Mouse (Mus musculus) hindbrain, postnatal 0 days (tissue): ENCODE data around the gene Itgal. TPM values are rescaled to one million over a fixed set of nuclear protein-coding genes. Genes with fewer than 3 reads are reported as not detected.
A peak's percentile ranks its signal among the peaks of the same experiment; 100 is the strongest.

Experiments
- ATAC-seq: fragments of 200-750 bp; cut with Nextera tagmentation; 2 replicates; pipeline ENCODE4 v1.8.0; 2017; ENCODE audit warnings: mild to moderate bottlenecking, moderate TSS enrichment, moderate library complexity
- DNase-seq: peaks from one replicate; pipeline ENCODE4 v3.0.0-alpha.2; 2015; ENCODE audit warnings: low spot score
- H3K27ac ChIP-seq: fragments of 300-500 bp; sonication (generic); 2 replicates; pipeline ENCODE4 v1.5.1; 2014; ENCODE audit warnings: mild to moderate bottlenecking
- H3K27me3 ChIP-seq: fragments of 300-500 bp; sonication (generic); 2 replicates; pipeline ENCODE4 v1.6.1; 2014; ENCODE audit warnings: low read length, mixed read lengths; ENCODE audit not compliant: insufficient read depth
- H3K36me3 ChIP-seq: fragments of 300-500 bp; sonication (generic); 2 replicates; pipeline ENCODE4 v1.6.1; 2014; ENCODE audit warnings: low read length, mixed read lengths; ENCODE audit not compliant: insufficient read depth
- H3K4me1 ChIP-seq: fragments of 300-500 bp; sonication (generic); 2 replicates; pipeline ENCODE4 v1.6.1; 2014; ENCODE audit warnings: antibody characterized with exemption, low read length, mixed read lengths; ENCODE audit not compliant: insufficient read depth
- H3K4me2 ChIP-seq: fragments of 300-500 bp; sonication (generic); 2 replicates; pipeline ENCODE4 v1.6.1; 2014; ENCODE audit warnings: low read depth, mild to moderate bottlenecking, low read length, moderate library complexity, mixed read lengths
- H3K4me3 ChIP-seq: fragments of 300-500 bp; sonication (generic); 2 replicates; pipeline ENCODE4 v1.5.1; 2014; ENCODE audit warnings: low read length
- H3K9ac ChIP-seq: fragments of 300-500 bp; sonication (generic); replicated peaks from 2 replicates; pipeline ENCODE4 v1.6.1; 2014; ENCODE audit warnings: mild to moderate bottlenecking, low read length, moderate library complexity, mixed read lengths
- H3K9me3 ChIP-seq: fragments of 300-500 bp; sonication (generic); 2 replicates; pipeline ENCODE4 v1.6.1; 2016; ENCODE audit warnings: low read length, mixed read lengths
- CTCF ChIP-seq: IDR thresholded peaks from 2 replicates; pipeline ENCODE4 v1.5.1; 2016; ENCODE audit warnings: antibody characterized with exemption, control low read depth, low read depth
- WGBS: fragments of 180-500 bp; shearing (Covaris S2); extraction: QIAGEN DNeasy Blood & Tissue Kit; methylation state at CpG from one replicate; pipeline ENCODE4 v1.1.7; 2014; 5-methylcytosine and 5-hydroxymethylcytosine counted together
- polyA plus RNA-seq: library from polyadenylated mRNA; unstranded; fragments of >200 nt; fragmentation: Nextera tagmentation; extraction: Ambion mirVana; gene quantifications from 2 replicates; pipeline ENCODE4 v1.2.1, GENCODE M21; 2015
- total RNA-seq: library from RNA; depleted of rRNA; stranded (reverse); fragments of >200 nt; gene quantifications from 2 replicates; pipeline ENCODE4 v1.2.3, GENCODE M21; 2014

The Itgal gene
- total and polyA plus RNA-seq, 2 experiments from 2014 or later: 0.26 TPM; not detected in 1

GRCm38 (mm10) chr7:127313912-127314311 is 17.9 kb downstream of the Itgal start:
- Histone ChIP-seq H3K9ac (no peak overlapping the region), H3K4me2 (no peak overlapping the region), H3K27me3 (no peaks in the 10 kb centered on the region), H3K4me1 (no peaks in the 10 kb centered on the region), H3K36me3 (no peaks in the 10 kb centered on the region), H3K4me3 (no peak overlapping the region), H3K27ac (no peak overlapping the region), H3K9me3 (no peaks in the 10 kb centered on the region)
- no peak for TF ChIP-seq CTCF
- no peak for ATAC-seq
- WGBS: 40% methylated on average over 8 of the region's 8 CpGs
- no peak for DNase-seq

GRCm38 (mm10) chr7:127321106-127321505 is 25.0 kb downstream of the Itgal start:
- Histone ChIP-seq H3K27me3 (no peaks in the 10 kb centered on the region), H3K4me3 (no peak overlapping the region), H3K27ac (no peak overlapping the region), H3K9me3 (no peaks in the 10 kb centered on the region), H3K9ac (no peak overlapping the region), H3K36me3 (no peaks in the 10 kb centered on the region), H3K4me2 (no peak overlapping the region), H3K4me1 (no peaks in the 10 kb centered on the region)
- no peak for ATAC-seq
- no peak for TF ChIP-seq CTCF
- no peak for DNase-seq
- 87% methylated on average over 4 of the region's 4 CpGs for WGBS

- no peak for DNase-seq
Observed at GRCm38 (mm10) chr7:127322085-127322484, 26.0 kb downstream of the Itgal start.

GRCm38 (mm10) chr7:127324944-127325343 is 28.9 kb downstream of the Itgal start:
- no peak for TF ChIP-seq CTCF
- no peaks in the 10 kb centered on the region for H3K27me3 ChIP-seq
- ATAC-seq (no peak), DNase-seq (no peak)
- H3K4me1 ChIP-seq: no peaks in the 10 kb centered on the region
- no peaks in the 10 kb centered on the region for H3K36me3 ChIP-seq
- H3K9ac ChIP-seq: no peak overlapping the region
- H3K4me3 ChIP-seq: no peak overlapping the region
- no peak overlapping the region for H3K4me2 ChIP-seq
- H3K27ac ChIP-seq: no peak overlapping the region
- 89% methylated on average over 7 of the region's 7 CpGs for WGBS
- H3K9me3 ChIP-seq: no peaks in the 10 kb centered on the region

More at GRCm38 (mm10) chr7:127322085-127322484, 26.0 kb downstream of the Itgal start:
- Histone ChIP-seq H3K27me3 (no peaks in the 10 kb centered on the region), H3K9me3 (no peaks in the 10 kb centered on the region), H3K9ac (no peak overlapping the region), H3K4me2 (no peak overlapping the region), H3K36me3 (no peaks in the 10 kb centered on the region), H3K4me3 (no peak overlapping the region), H3K27ac (no peak overlapping the region), H3K4me1 (no peaks in the 10 kb centered on the region)
- peak; percentile 41 for TF ChIP-seq CTCF
- no peak for ATAC-seq
- 40% methylated on average over 5 of the region's 5 CpGs for WGBS

GRCm38 (mm10) chr7:127325550-127325949 is 29.5 kb downstream of the Itgal start:
- Histone ChIP-seq H3K27me3 (no peaks in the 10 kb centered on the region), H3K27ac (no peak overlapping the region), H3K4me1 (no peaks in the 10 kb centered on the region), H3K36me3 (no peaks in the 10 kb centered on the region), H3K9ac (no peak overlapping the region), H3K9me3 (no peaks in the 10 kb centered on the region), H3K4me2 (no peak overlapping the region), H3K4me3 (no peak overlapping the region)
- WGBS: 86% methylated on average over 8 of the region's 8 CpGs
- TF ChIP-seq CTCF: no peak
- ATAC-seq (no peak), DNase-seq (no peak)

GRCm38 (mm10) chr7:127326685-127327084 is 30.6 kb downstream of the Itgal start:
- no peak overlapping the region for H3K9ac ChIP-seq
- H3K27ac ChIP-seq: no peak overlapping the region
- no peaks in the 10 kb centered on the region for H3K36me3 ChIP-seq
- no peak for TF ChIP-seq CTCF
- H3K27me3 ChIP-seq: no peaks in the 10 kb centered on the region
- peak; percentile 92 for ATAC-seq
- no peak overlapping the region for H3K4me3 ChIP-seq
- H3K4me2 ChIP-seq: no peak overlapping the region
- no peaks in the 10 kb centered on the region for H3K4me1 ChIP-seq
- 42% methylated on average over 2 of the region's 2 CpGs for WGBS
- peak; percentile 83 for DNase-seq
- H3K9me3 ChIP-seq: no peaks in the 10 kb centered on the region

- WGBS: 78% methylated on average over 6 of the region's 6 CpGs
- TF ChIP-seq CTCF: no peak
- no peak for DNase-seq
- ATAC-seq: no peak
- Histone ChIP-seq H3K4me3 (no peak overlapping the region), H3K4me2 (no peak overlapping the region), H3K27ac (no peak overlapping the region), H3K9ac (no peak overlapping the region), H3K4me1 (no peaks in the 10 kb centered on the region), H3K36me3 (no peaks in the 10 kb centered on the region), H3K27me3 (no peaks in the 10 kb centered on the region), H3K9me3 (no peaks in the 10 kb centered on the region)
Observed at GRCm38 (mm10) chr7:127333240-127333639, 37.2 kb downstream of the Itgal start.
